Mouse (Mus musculus) stomach, postnatal 0 days (tissue): Measurements from ENCODE around the gene Tnfrsf1b. TPM values are rescaled to one million over a fixed set of nuclear protein-coding genes. Genes with fewer than 3 reads are reported as not detected.

Experiments
- ATAC-seq: fragments of 200-750 bp; cut with Nextera tagmentation; 2 replicates; pipeline ENCODE4 v1.8.0; 2017; ENCODE audit not compliant: low FRiP score, low TSS enrichment
- DNase-seq: peaks from one replicate; pipeline ENCODE4 v3.0.0-alpha.2; 2016; ENCODE audit warnings: low spot score
- H3K27ac ChIP-seq: fragments of 300-500 bp; sonication (generic); replicated peaks from 2 replicates; pipeline ENCODE4 v1.5.1; 2014; ENCODE audit warnings: mild to moderate bottlenecking, control low read depth
- H3K27me3 ChIP-seq: fragments of 300-500 bp; sonication (generic); 2 replicates; pipeline ENCODE4 v1.6.1; 2014; ENCODE audit warnings: low read length; ENCODE audit not compliant: control insufficient read depth, insufficient read depth
- H3K36me3 ChIP-seq: fragments of 300-500 bp; sonication (generic); 2 replicates; pipeline ENCODE4 v1.6.1; 2014; ENCODE audit warnings: low read length, mixed read lengths; ENCODE audit not compliant: control insufficient read depth, insufficient read depth
- H3K4me1 ChIP-seq: fragments of 300-500 bp; sonication (generic); replicated peaks from 2 replicates; pipeline ENCODE4 v1.6.1; 2014; ENCODE audit warnings: antibody characterized with exemption; ENCODE audit not compliant: control insufficient read depth, insufficient read depth
- H3K4me2 ChIP-seq: fragments of 300-500 bp; sonication (generic); replicated peaks from 2 replicates; pipeline ENCODE4 v1.6.1; 2014; ENCODE audit warnings: low read depth, mild to moderate bottlenecking, control low read depth, moderate library complexity
- H3K4me3 ChIP-seq: fragments of 300-500 bp; sonication (generic); 2 replicates; pipeline ENCODE4 v1.5.1; 2014; ENCODE audit warnings: low read depth, low read length, control low read depth
- H3K9ac ChIP-seq: fragments of 300-500 bp; sonication (generic); 2 replicates; pipeline ENCODE4 v1.6.1; 2014; ENCODE audit warnings: mild to moderate bottlenecking, low read length, control low read depth, mixed read lengths
- H3K9me3 ChIP-seq: fragments of 300-500 bp; sonication (generic); 2 replicates; pipeline ENCODE4 v1.6.1; 2016; ENCODE audit warnings: low read length; ENCODE audit not compliant: control insufficient read depth
- CTCF ChIP-seq: IDR thresholded peaks from 2 replicates; pipeline ENCODE4 v1.5.1; 2016; ENCODE audit warnings: antibody characterized with exemption, low read depth, mild to moderate bottlenecking, moderate library complexity
- EP300 ChIP-seq: optimal IDR thresholded peaks from 2 replicates; pipeline ENCODE3; 2016; ENCODE audit warnings: antibody characterized with exemption
- WGBS: fragments of 180-500 bp; shearing (Covaris S2); extraction: QIAGEN DNeasy Blood & Tissue Kit; methylation state at CpG from one replicate; pipeline ENCODE4 v1.1.7; 2014; 5-methylcytosine and 5-hydroxymethylcytosine counted together
- polyA plus RNA-seq: library from polyadenylated mRNA; unstranded; fragments of >200 nt; fragmentation: Nextera tagmentation; extraction: Ambion mirVana; gene quantifications from 2 replicates; pipeline ENCODE4 v1.2.1, GENCODE M21; 2015

Gene Tnfrsf1b
- polyA plus RNA-seq, 1 experiment from 2014 or later: 5.4 TPM

GRCm38 (mm10) chr4:145214786-145215174 lies 31.9 kb downstream of the Tnfrsf1b start:
- Histone ChIP-seq H3K4me3 (no peak overlapping the region), H3K27me3 (no peaks in the 10 kb centered on the region), H3K9me3 (no peaks in the 10 kb centered on the region), H3K4me1 (no peaks in the 10 kb centered on the region), H3K36me3 (no peaks in the 10 kb centered on the region; the same call in 1 of the 2 replicates), H3K9ac (peak overlapping the region; percentile 27; the same call in 1 of the 2 replicates), H3K27ac (peak overlapping the region; percentile 53; the same call in 1 of the 2 replicates), H3K4me2 (no peak overlapping the region)
- DNase-seq: no peak
- WGBS: 28% methylated on average over 6 of the region's 6 CpGs
- TF ChIP-seq CTCF (no peak), EP300 (no peak)
- ATAC-seq: peak; percentile 60

GRCm38 (mm10) chr4:145213999-145214785 lies 32.5 kb downstream of the Tnfrsf1b start:
- TF ChIP-seq EP300 (no peak), CTCF (peak; percentile 96)
- H3K27me3 ChIP-seq: no peaks in the 10 kb centered on the region
- H3K4me3 ChIP-seq: no peak overlapping the region
- H3K27ac ChIP-seq: no peak overlapping the region
- DNase-seq (peak; percentile 93), ATAC-seq (peak; percentile 85)
- no peaks in the 10 kb centered on the region for H3K4me1 ChIP-seq
- H3K4me2 ChIP-seq: no peak overlapping the region
- 29% methylated on average over 8 of the region's 8 CpGs for WGBS
- no peak overlapping the region for H3K9ac ChIP-seq
- H3K9me3 ChIP-seq: no peaks in the 10 kb centered on the region
- no peaks in the 10 kb centered on the region; the same call in 1 of the 2 replicates for H3K36me3 ChIP-seq

GRCm38 (mm10) chr4:145211076-145211475 lies 35.6 kb downstream of the Tnfrsf1b start:
- TF ChIP-seq EP300 (no peak), CTCF (no peak)
- H3K27ac ChIP-seq: no peak overlapping the region
- H3K9me3 ChIP-seq: no peaks in the 10 kb centered on the region
- H3K27me3 ChIP-seq: no peaks in the 10 kb centered on the region
- no peak overlapping the region for H3K4me3 ChIP-seq
- no peak overlapping the region for H3K9ac ChIP-seq
- no peaks in the 10 kb centered on the region for H3K4me1 ChIP-seq
- 57% methylated on average over 2 of the region's 2 CpGs for WGBS
- DNase-seq (no peak), ATAC-seq (no peak)
- no peaks in the 10 kb centered on the region for H3K36me3 ChIP-seq
- H3K4me2 ChIP-seq: no peak overlapping the region

- ATAC-seq (no peak), DNase-seq (no peak)
- Histone ChIP-seq H3K4me3 (no peak overlapping the region), H3K27me3 (no peaks in the 10 kb centered on the region), H3K4me2 (no peak overlapping the region), H3K27ac (no peak overlapping the region), H3K9ac (no peak overlapping the region), H3K9me3 (no peaks in the 10 kb centered on the region), H3K4me1 (no peaks in the 10 kb centered on the region), H3K36me3 (no peaks in the 10 kb centered on the region)
- WGBS: 91% methylated on average over 5 of the region's 5 CpGs
- TF ChIP-seq CTCF: no peak
- TF ChIP-seq EP300: no peak
Observed at GRCm38 (mm10) chr4:145210564-145210963, 36.1 kb downstream of the Tnfrsf1b start.

- WGBS: 41% methylated on average over 5 of the region's 5 CpGs
Observed at GRCm38 (mm10) chr4:145209690-145210088, 37.0 kb downstream of the Tnfrsf1b start.

GRCm38 (mm10) chr4:145209076-145209689 lies 37.5 kb downstream of the Tnfrsf1b start:
- Histone ChIP-seq H3K4me2 (no peak overlapping the region), H3K4me3 (no peak overlapping the region), H3K4me1 (no peaks in the 10 kb centered on the region), H3K27me3 (no peaks in the 10 kb centered on the region), H3K9me3 (no peaks in the 10 kb centered on the region), H3K36me3 (no peaks in the 10 kb centered on the region), H3K9ac (no peak overlapping the region), H3K27ac (no peak overlapping the region)
- no peak for TF ChIP-seq EP300
- peak; percentile 35; the same call in 1 of the 2 replicates for TF ChIP-seq CTCF
- 60% methylated on average over 6 of the region's 6 CpGs for WGBS
- DNase-seq (no peak), ATAC-seq (peak; percentile 77)

More at GRCm38 (mm10) chr4:145209690-145210088, 37.0 kb downstream of the Tnfrsf1b start:
- Histone ChIP-seq H3K27me3 (no peaks in the 10 kb centered on the region), H3K4me1 (no peaks in the 10 kb centered on the region), H3K36me3 (no peaks in the 10 kb centered on the region), H3K9ac (no peak overlapping the region), H3K27ac (no peak overlapping the region), H3K9me3 (no peaks in the 10 kb centered on the region), H3K4me2 (no peak overlapping the region), H3K4me3 (no peak overlapping the region)
- ATAC-seq: no peak
- TF ChIP-seq CTCF (no peak), EP300 (no peak)
- no peak for DNase-seq
